Mouse (Mus musculus): ENCODE results near the gene Hist1h4d.
A peak's percentile ranks its signal among the peaks of the same experiment; 100 is the strongest.
"Not testable (repeated sequence)": the region's sequence is repeated elsewhere in the genome, so short reads cannot be mapped to it uniquely, and the experiment has no call there.

Hist1h4d gene

DNA sequence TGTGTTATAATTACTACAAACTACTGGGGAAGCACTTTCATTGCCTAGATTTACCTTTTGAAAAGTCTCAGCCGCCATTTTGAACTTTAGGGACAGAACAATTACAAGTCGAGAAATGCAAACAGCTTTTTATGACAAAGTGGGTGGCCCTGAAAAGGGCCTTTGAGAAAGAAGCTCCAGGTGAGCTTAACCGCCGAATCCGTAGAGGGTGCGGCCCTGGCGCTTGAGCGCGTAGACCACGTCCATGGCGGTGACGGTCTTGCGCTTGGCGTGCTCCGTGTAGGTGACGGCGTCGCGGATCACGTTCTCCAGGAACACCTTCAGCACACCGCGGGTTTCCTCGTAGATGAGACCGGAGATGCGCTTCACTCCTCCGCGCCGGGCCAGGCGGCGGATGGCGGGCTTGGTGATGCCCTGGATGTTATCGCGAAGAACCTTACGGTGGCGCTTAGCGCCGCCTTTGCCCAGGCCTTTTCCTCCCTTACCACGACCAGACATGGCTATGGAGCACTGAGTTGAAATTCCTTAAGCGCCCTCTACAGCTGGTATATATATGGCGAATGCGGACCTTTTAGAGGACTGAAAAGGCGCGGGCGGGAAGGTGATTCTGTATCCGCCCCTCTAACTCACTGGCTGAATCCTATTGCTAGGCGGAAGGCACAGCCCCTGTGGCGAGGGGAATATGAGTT, 30.1 kb upstream of the Hist1h4d start, which contains the start of gene Hist1h4f:
TSS of gene Hist1h4f (minus strand) at position 503 of the 689 bp plus-strand sequence.
- DNase-seq (ENCODE audit: low spot score in 2 of 2), result peak; percentile 94 to 96

DNA sequence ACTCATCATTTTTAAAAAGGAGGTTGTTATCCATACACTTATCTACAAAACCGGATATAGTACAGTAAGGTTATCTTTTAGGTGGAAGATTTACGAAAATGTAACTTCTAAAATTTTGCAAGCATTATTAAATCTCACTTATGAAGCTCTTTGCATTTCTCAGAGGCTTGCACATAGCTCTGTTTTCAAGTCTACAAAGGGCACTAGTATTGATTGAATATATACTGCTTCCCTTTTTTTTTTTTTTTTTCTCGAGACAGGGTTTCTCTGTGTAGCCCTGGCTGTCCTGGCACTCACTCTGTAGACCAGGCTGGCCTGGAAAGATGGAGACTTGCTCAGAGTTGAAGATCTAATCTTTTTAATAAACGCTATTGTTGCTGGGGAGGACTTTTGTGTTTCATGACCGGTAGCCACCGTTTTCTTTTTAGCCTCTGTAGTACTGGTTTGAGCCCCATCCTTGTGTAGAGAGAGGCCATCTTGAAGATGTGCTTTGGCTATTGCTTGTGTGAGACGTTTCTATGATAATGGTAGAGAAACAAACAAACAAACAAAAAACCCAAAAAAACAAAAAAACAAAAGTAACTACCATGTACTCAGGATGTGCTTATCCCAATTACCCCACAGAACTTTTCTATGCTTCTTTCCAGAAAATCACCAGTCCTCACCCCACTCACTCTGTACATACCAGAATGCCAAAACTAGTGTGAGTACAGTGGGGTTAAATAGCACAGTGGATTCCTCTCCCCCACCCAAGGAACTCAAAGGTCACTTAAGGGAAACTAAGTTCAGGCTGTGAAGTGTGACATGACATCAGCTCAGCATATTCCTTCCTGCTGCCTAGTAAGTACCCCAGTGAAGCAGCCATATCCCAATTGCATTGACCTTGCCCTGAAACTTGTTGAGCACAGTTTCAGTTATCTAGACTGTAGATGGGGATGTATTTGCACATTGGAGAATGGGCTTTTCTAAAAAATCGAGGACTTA, 29.2 kb upstream of the Hist1h4d start:
- DNase-seq (ENCODE audit: low spot score in 2 of 2), result no peak

DNA sequence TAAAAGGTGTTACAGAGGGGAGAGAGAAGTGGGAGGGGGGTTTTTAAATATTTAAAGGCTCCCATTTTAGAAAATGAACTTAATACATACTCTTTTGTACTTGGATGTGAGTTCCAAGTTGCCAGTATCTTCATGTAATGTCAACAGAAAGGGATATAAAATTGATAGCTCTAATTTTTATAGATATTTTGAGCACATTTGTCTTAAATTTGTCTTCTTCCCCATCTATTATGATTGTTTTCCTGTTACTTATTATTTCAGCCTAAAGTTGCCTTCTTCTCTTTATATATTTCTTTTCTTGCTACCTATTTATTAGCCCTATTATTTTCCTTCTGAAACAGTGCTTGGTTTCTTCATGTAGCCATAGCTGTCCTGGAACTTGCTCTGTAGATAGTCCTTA, 28.4 kb upstream of the Hist1h4d start, which contains the start of gene Hist1h1d:
TSS of gene Hist1h1d (plus strand) at position 301 of the 400 bp plus-strand sequence.
- DNase-seq (ENCODE audit: low spot score in 2 of 2), result no peak

DNA sequence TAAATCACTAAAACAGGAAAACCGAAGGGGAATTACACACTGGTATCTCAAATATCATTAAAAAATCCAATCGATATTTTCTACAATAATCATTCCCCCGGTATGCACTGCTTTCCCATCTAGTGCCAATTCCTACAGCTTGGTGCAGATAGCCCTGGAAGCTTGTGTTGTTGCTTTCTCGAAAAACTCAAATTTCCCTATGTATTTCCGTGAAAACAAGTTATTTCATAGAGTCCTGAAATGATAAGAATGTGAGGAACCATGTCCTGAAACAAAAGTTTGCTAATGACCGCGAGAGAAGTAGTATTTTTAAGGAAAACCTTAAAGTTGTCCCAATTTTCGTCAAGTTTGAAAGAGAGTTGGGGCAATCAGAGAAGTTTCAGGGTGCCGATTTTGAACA, 27.0 kb upstream of the Hist1h4d start:
- no peak for DNase-seq (ENCODE audit: low spot score in 2 of 2)

DNA sequence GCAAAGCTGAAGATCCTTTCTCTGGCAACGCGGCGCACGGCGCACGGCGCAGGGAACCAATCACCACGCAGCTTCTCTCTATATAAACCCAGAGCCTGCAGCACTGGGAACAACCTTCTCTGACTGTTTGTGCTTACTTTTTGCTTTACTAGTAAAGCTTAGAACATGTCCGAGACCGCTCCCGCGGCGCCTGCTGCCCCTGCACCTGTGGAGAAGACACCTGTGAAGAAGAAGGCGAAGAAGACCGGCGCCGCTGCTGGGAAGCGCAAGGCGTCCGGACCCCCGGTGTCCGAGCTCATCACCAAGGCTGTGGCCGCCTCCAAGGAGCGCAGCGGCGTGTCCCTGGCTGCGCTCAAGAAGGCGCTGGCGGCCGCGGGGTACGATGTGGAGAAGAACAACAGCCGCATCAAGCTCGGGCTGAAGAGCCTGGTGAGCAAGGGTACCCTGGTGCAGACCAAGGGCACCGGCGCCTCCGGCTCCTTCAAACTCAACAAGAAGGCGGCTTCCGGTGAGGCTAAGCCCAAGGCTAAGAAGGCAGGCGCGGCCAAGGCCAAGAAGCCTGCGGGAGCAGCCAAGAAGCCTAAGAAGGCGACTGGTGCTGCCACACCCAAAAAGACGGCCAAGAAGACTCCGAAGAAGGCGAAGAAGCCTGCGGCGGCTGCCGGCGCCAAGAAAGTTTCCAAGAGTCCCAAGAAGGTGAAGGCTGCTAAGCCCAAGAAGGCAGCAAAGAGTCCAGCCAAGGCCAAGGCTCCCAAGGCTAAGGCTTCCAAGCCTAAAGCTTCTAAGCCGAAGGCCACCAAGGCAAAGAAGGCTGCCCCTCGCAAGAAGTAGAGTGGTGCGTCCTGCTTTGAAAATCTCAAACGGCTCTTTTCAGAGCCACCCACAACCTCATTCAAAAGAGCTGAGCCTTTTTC, 26.2 kb upstream of the Hist1h4d start:
- DNase-seq (ENCODE audit: low spot score in 2 of 2), result peak; percentile 87 to 89

DNA sequence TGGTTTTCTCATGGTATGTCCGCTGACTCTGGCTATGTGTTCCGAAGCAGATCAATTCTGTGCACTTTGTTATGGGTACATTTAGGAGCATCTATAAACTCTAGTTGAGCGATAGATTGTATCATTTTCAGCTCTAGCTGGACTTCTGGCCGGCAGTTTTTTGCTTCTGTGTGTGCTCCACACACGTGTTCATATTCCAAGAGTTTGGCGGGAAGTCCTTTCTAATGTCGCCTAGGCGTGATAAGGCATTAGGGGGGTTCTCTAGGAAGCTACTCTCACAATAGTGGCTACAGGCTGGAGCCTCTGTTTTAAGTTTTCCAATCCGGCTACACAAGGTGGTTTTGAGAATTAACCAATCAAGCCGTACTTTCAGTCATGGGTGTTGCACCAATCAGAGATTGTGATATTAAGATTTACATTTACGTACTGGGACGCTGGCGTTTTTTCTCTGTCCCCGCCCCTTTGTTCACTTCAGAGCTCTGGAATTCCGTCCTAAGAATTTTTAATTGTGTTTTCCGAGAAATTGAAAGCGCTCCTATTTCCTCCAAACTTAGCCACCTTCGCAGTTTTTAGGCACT, 25.5 kb upstream of the Hist1h4d start:
- peak; percentile 75 to 90 for DNase-seq (ENCODE audit: low spot score in 2 of 2)

DNA sequence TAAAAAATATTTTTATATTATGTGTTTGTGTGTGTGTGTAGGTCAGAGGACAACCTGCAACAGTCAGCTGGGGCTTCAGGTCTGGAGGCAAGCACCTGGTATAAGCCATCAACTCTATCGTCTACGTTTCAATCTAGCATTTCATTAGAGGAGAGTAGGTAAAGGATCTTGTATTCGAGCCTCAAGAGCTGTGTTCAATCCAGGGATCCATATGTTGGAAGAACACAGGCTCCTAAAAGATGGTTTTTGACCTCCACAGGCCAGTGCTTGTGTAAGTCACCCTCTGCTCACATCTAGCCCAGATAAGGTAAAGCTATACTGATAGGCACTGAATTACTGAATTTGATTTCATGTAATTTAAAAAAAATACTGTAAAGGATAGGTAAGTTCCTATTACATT, 24.5 kb upstream of the Hist1h4d start:
- DNase-seq (ENCODE audit: low spot score in 2 of 2), result no peak

DNA sequence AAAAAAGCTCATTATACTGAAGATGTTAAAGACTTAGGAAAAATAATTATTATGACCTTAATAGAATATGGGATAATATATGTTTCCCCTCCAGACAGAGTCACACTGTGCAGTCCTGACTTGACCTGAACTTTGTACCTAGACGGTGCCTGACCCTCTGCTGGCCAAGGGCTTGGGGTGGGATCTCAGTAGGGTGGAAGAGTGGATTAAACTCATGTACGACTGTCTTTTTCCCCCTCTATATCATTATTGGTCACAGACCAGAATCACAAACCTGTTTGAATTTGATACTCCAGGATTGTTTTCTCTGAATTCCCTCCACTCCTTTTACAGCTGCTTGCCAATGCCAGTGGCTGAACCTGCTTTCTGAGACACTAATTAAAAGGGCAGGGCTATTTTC, 20.7 kb upstream of the Hist1h4d start:
- not testable (repeated sequence) for DNase-seq (ENCODE audit: low spot score in 2 of 2)

DNA sequence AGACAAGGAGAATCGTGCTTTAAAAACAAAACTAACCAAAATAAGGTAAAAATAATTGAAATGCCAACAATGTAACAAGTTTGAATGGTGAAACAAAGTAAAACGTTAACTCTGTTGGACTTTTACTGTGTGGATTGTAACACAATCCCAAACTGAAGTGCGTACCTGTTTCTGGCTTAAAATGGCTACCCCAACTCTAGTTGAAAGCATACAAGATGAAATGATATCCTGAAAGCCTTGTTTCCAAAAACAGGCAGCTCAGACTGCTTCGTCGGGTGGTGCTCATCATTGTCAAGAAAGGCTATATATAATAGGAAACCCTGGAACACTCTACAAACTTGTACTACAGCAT, 19.9 kb upstream of the Hist1h4d start:
- not testable (repeated sequence) for DNase-seq (ENCODE audit: low spot score in 2 of 2)

DNA sequence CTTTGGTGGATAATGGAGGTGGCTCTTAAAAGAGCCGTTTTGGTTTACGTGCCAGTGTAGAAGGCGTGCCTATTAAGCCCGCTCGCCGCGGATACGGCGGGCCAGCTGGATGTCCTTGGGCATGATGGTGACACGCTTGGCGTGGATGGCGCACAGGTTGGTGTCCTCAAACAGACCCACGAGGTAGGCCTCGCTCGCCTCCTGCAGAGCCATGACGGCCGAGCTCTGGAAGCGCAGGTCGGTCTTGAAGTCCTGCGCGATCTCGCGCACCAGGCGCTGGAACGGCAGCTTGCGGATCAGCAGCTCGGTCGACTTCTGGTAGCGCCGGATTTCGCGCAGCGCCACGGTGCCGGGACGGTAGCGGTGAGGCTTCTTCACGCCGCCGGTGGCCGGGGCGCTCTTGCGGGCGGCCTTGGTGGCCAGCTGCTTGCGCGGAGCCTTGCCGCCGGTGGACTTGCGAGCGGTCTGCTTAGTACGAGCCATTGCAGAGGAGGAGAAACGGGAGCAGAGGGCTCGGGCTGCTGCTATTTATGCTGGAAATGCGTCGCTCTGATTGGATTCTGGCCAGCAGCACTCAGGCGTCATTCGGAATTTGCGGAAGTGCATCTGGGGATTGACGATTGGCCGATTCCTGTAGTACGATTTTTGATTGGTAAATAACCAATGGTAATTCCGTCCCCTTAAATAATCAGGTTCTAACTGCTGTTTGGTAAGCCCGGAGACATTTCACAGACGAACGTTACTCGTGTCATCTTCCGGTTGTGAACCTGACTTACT, 19.3 kb upstream of the Hist1h4d start, which contains the start of gene Hist1h3e:
TSS of gene Hist1h3e (minus strand) at position 487 of the 777 bp plus-strand sequence.
- peak; percentile 97 to 98 for DNase-seq (ENCODE audit: low spot score in 2 of 2)

DNA sequence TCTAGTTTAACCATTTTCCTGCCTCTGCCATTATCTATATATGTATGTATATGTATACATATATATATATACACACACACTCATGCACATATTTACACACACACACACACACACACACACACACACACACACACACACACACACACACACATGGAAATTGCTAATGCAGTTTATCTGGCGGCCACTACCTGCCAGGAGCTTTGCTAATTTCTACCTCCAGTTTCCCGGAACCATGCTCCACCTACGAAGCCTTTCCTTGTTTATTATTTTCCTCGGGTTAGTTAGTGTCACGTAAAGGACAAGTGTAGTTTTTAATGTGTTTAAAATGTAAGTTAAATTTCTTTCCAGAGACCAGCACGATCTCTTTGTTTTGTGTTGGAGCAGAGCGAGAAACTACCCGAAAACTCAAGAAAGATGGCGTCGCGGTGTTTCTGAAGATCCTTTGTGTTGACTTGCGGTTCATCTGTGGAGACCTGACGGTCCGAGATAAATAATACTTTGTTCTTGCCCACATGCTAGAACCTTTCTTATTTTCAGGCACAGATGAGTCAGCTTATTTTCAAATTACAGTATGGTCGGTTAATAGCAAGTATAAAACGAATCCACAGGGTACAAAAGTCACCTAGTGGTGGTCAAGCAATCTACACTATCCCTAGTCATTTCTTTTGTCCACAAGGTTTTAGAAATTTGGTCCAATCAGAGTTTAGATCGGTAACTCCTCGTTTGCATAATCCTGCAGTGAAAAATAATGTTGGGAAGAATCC, 18.5 kb upstream of the Hist1h4d start:
- peak; percentile 48 to 63 for DNase-seq (ENCODE audit: low spot score in 2 of 2)

DNA sequence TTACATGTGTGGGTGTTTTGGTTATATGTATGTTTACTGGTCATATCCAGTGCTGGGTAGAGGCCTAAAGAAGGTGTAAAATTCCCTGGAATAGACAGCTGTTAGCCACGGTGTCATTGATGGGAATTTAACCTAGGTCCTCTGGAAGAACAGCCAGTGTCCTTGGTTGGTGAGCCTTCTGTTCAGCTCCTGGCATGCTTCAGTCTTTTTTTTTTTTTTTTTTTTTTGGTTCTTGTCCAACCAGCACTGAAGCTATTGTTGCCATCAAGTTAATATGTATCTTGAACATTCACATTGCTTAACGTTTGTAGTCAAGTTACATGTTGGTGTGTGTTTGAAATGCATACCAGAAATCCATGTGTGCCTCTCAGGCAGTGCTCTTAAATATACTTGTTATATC, 16.9 kb upstream of the Hist1h4d start:
- DNase-seq (ENCODE audit: low spot score in 2 of 2), result no peak

DNA sequence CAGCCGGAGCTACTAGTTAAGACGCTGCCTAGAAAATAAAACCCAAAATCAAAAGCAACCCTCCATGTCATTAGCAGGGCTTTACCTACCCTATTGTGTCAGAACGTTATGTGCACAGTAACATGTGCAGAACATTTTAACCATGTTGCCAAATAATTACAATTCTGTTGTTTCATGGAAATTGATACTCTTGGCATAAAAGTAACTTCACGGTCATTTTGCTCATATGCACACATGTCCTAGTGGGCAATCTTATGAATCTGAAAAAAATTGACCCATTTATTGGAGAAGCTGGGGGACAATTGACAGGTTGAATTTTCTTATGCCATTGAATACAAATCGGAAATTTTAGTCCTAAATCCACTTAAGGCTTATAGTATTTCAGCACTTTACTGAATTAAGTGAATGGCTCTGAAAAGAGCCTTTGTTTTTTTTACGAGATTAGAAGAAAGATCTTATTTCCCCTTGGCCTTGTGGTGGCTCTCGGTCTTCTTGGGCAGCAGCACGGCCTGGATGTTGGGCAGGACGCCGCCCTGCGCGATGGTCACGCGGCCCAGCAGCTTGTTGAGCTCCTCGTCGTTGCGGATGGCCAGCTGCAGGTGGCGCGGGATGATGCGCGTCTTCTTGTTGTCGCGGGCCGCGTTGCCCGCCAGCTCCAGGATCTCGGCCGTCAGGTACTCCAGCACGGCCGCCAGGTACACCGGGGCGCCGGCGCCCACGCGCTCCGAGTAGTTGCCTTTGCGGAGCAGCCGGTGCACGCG, 11.0 kb upstream of the Hist1h4d start:
- DNase-seq (ENCODE audit: low spot score in 2 of 2), result not testable (repeated sequence)

DNA sequence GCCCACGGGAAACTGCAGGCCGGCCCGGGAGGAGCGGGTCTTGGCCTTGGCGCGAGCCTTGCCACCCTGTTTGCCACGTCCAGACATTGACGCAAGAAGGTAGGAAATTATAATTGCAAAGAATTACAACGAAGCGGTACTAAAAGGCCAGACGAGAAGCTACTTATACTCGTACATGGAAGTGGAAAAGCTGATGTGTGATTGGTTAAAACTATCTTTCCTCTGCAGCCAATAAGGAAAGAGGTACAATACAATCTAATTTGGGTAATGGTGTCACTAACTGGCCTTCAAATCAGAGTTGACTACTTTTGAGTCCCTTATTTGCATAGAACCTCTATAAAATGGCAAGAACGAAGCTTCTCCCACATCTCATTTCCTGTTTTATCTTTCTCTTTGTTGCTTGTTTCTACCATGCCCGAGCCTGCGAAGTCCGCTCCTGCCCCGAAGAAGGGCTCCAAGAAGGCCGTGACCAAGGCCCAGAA, 10.3 kb upstream of the Hist1h4d start, which contains the start of the genes Hist1h2ae and Hist1h2bg:
TSS of gene Hist1h2ae (minus strand) at position 199 of the 482 bp plus-strand sequence.
TSS of gene Hist1h2bg (plus strand) at position 375 of the 482 bp plus-strand sequence.
- peak; percentile 69 to 82 for DNase-seq (ENCODE audit: low spot score in 2 of 2)

DNA sequence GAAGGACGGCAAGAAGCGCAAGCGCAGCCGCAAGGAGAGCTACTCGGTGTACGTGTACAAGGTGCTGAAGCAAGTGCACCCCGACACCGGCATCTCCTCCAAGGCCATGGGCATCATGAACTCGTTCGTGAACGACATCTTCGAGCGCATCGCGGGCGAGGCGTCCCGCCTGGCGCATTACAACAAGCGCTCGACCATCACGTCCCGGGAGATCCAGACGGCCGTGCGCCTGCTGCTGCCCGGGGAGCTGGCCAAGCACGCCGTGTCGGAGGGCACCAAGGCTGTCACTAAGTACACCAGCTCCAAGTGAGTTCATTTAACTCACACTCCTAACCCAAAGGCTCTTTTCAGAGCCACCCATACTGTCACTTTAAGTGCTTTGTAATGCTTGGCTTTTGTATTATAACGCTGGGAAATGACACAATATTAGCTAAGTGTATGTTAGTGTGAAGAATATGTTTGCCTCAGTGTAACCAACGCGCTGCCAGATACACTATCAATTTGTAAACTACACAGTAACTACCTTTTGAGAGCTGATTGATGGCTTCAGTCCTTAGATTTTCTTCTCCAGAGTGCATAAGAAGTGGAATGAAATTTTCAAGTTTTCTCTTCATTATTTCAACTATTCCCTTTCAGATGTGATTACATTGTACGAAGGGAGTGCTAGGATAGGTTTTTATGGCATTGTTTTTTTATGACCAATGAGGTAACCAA, 9.7 kb upstream of the Hist1h4d start:
- DNase-seq (ENCODE audit: low spot score in 2 of 2), result not testable (repeated sequence)

DNA sequence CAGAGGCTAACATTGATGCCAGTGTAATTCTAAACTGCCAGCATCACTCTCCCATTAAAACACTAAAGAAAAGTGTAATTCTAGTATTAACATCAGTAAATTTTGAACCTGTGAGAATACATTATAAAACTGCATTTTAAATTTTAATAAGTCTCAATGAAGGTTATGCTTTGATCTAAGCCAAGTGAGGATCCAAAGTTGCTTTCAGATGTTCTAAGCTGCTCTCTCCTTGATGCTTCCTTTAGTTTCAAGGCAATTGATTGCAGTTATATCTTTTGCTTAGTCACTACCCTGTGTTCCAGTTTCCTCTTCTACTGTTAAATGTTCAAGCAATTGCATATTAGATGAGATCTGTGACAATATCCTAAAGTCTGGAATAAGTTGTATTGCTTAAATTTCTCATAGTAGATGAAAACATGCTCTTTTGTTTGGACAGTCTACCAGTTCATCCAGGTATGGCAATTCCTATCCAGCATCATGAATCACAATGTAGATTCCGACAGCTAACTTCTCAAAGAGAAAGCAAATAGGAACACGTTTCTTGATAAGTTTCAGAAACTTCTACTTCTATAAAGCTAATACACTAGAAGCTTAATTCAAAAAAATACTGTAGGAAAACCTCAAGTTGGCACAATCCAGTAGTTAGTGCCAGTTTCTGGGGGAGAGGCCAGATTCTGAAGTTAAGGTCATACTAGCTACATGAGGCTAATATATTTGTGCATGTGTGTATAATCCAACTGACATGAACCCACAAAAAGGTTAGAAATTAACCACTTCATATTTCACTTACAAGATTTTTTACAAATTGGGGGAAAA, 9.0 kb upstream of the Hist1h4d start:
- DNase-seq (ENCODE audit: low spot score in 2 of 2), result no peak
